Mouse (Mus musculus): ENCODE measurements at regions not wholly inside any gene's neighbourhood (a gene's known extent, or its start where the extent isn't known, plus 50 kb on each side); places are given as distances from the start of the nearest gene placed in this dataset.
"Not testable (repeated sequence)": the region's sequence is repeated elsewhere in the genome, so short reads cannot be mapped to it uniquely, and the experiment has no call there.

GRCm38 (mm10) chr17:13488608-13489324, 134.4 kb downstream of the Tcp10c start:
- DNase-seq (ENCODE audit: low spot score in 2 of 2), result no peak

- DNase-seq (ENCODE audit: low spot score in 2 of 2), result not testable (repeated sequence)
Measured at GRCm38 (mm10) chr17:13492239-13492638, 137.9 kb downstream of the Tcp10c start.

- DNase-seq (ENCODE audit: low spot score in 2 of 2), result not testable (repeated sequence)
Measured at GRCm38 (mm10) chr17:13492649-13493277, 138.4 kb downstream of the Tcp10c start.

- not testable (repeated sequence) for DNase-seq (ENCODE audit: low spot score in 2 of 2)
Measured at GRCm38 (mm10) chr17:13493866-13494265, 139.5 kb downstream of the Tcp10c start.

- not testable (repeated sequence) for DNase-seq (ENCODE audit: low spot score in 2 of 2)
Measured at GRCm38 (mm10) chr17:13494475-13494874, 140.1 kb downstream of the Tcp10c start.

- DNase-seq (ENCODE audit: low spot score in 2 of 2), result not testable (repeated sequence)
Measured at GRCm38 (mm10) chr17:13504365-13504764, 150.0 kb downstream of the Tcp10c start.

- not testable (repeated sequence) for DNase-seq (ENCODE audit: low spot score in 2 of 2)
Measured at GRCm38 (mm10) chr17:13504827-13505268, 150.5 kb downstream of the Tcp10c start.

- not testable (repeated sequence) for DNase-seq (ENCODE audit: low spot score in 2 of 2)
Measured at GRCm38 (mm10) chr17:13507397-13508063, 153.2 kb downstream of the Tcp10c start.

- not testable (repeated sequence) for DNase-seq (ENCODE audit: low spot score in 2 of 2)
Measured at GRCm38 (mm10) chr17:13519409-13520201, 165.2 kb downstream of the Tcp10c start.

- DNase-seq (ENCODE audit: low spot score in 2 of 2), result not testable (repeated sequence)
Measured at GRCm38 (mm10) chr17:13532579-13532978, 178.2 kb downstream of the Tcp10c start.

- DNase-seq (ENCODE audit: low spot score in 2 of 2), result no peak
Measured at GRCm38 (mm10) chr17:13540446-13541241, 186.3 kb downstream of the Tcp10c start.

GRCm38 (mm10) chr17:13541249-13541648, 186.9 kb downstream of the Tcp10c start:
- no peak for DNase-seq (ENCODE audit: low spot score in 2 of 2)

GRCm38 (mm10) chr17:13542261-13542660, 187.9 kb downstream of the Tcp10c start:
- DNase-seq (ENCODE audit: low spot score in 2 of 2), result no peak

GRCm38 (mm10) chr17:13542856-13543255, 188.5 kb downstream of the Tcp10c start:
- peak in 1 of 2 experiments; percentile 45 for DNase-seq (ENCODE audit: low spot score in 2 of 2)

- no peak for DNase-seq (ENCODE audit: low spot score in 2 of 2)
Measured at GRCm38 (mm10) chr17:13544036-13544795, 189.8 kb downstream of the Tcp10c start.

- no peak for DNase-seq (ENCODE audit: low spot score in 2 of 2)
Measured at GRCm38 (mm10) chr17:13546249-13546648, 191.9 kb downstream of the Tcp10c start.

GRCm38 (mm10) chr17:13546669-13547085, 192.3 kb downstream of the Tcp10c start:
- peak; percentile 63 to 85 for DNase-seq (ENCODE audit: low spot score in 2 of 2)

GRCm38 (mm10) chr17:13547657-13548360, 193.4 kb downstream of the Tcp10c start:
- DNase-seq (ENCODE audit: low spot score in 2 of 2), result no peak

Data from left cerebral cortex, adult 9 months (tissue).